Mouse (Mus musculus) retina, postnatal 7 days (tissue): Measurements from ENCODE around the gene Cd109.

Experiments used
- DNase-seq: peaks from one replicate; pipeline ENCODE4 v3.0.0-alpha.2; 2012; ENCODE audit warnings: low read depth, low spot score

Cd109 gene

GRCm38 (mm10) chr9:78641386-78641785 is 26.0 kb downstream of the Cd109 start:
- no peak for DNase-seq

- peak; percentile 56 for DNase-seq
Measured at GRCm38 (mm10) chr9:78646008-78646777, 30.8 kb downstream of the Cd109 start.

GRCm38 (mm10) chr9:78648641-78649040 is 33.3 kb downstream of the Cd109 start:
- DNase-seq, result no peak

- no peak for DNase-seq
Measured at GRCm38 (mm10) chr9:78649398-78649797, 34.1 kb downstream of the Cd109 start.

GRCm38 (mm10) chr9:78657564-78657963 is 42.2 kb downstream of the Cd109 start:
- no peak for DNase-seq

GRCm38 (mm10) chr9:78671446-78671985 is 56.2 kb downstream of the Cd109 start:
- DNase-seq, result no peak

GRCm38 (mm10) chr9:78700691-78701090 is 85.3 kb downstream of the Cd109 start:
- peak; percentile 30 for DNase-seq

- DNase-seq, result no peak
Measured at GRCm38 (mm10) chr9:78702509-78703239, 87.3 kb downstream of the Cd109 start.

- no peak for DNase-seq
Measured at GRCm38 (mm10) chr9:78720888-78721798, 105.8 kb downstream of the Cd109 start.

GRCm38 (mm10) chr9:78731931-78732330 is 116.6 kb downstream of the Cd109 start:
- DNase-seq, result no peak

- no peak for DNase-seq
Measured at GRCm38 (mm10) chr9:78735519-78735918, 120.2 kb downstream of the Cd109 start.

GRCm38 (mm10) chr9:78742012-78742411 is 126.7 kb downstream of the Cd109 start:
- no peak for DNase-seq

GRCm38 (mm10) chr9:78750246-78750645 is 134.9 kb downstream of the Cd109 start:
- DNase-seq, result no peak
